Mouse (Mus musculus): ENCODE measurements around the gene Dnpep.
A peak's percentile ranks its signal among the peaks of the same experiment; 100 is the strongest.

Dnpep gene

DNA sequence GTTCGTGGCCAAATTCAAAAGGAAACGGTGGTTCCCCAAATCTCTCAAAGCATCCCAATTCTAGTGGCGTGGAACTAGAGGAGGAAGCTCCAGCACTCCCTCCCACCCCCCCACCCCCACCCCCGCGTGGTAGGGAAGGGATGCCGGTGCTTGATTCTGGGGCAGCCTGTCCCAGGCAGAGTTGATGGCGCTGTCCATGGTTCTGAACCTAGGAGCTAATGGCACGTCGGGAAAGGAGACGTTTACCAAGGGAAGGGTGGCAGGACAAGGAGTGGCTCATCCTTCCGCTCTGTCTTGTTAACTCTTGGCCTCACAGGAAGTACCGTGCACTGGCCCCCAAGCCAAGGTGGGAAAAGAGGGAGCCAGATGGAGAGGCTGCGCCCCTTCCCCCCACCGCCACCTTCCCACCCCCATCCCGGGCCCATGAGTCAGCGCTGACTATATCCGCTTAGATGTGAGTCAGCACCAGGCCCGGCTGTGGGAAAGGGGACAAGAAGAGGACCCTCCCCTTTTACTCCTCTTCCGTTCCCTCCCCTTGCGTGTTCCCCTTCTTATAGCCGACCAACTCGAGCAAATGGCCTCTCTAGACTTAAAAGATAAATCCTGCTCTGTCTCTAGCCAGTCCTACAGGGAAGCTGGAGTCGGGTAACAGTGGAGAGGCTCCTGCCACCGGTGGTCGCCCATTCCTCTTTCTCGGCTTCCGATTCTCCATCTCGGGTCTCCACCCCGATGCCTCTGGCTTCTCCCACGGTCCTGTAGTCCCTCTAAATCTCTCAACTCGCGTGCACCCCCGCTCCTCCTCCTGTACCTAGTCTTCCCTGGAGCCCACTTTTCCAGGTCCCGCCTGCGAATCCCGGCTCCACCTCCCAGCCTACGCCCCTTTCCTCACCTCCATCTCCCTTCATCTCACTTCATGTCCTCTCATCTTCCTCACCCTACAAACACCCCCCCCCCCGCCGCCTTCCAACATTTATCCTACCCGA, 54.5 kb downstream of the Dnpep start:
- peak; percentile 90 for DNase-seq (ENCODE audit: low spot score)

DNA sequence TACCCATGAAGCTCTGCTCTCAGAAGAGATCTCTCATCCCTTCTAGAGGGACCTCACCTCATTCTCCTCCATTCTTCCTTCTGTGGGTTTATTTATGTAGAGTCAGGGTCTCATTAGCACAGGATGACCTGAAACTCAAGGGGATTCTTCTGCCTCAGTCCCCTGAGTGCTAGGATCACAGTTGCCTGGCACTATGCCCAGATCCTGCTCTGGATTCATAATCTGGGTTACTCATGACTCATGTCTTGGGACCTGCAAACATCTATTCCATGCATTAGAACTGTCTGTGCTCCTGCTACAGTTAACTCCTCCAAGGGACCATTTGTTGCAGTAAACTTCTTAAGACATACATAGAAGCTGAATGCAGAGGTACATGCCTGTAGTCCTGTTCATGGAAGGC, 56.5 kb downstream of the Dnpep start:
- no peak for DNase-seq (ENCODE audit: low spot score)

Data from embryo, embryonic 10.5 days (tissue).